Mouse (Mus musculus) urinary bladder, postnatal 0 days (tissue): ENCODE measurements around the gene Ogdhl. TPM values are rescaled to one million over a fixed set of nuclear protein-coding genes. Genes with fewer than 3 reads are reported as not detected.

Source experiments
- polyA plus RNA-seq: library from polyadenylated mRNA; unstranded; fragments of >200 nt; fragmentation: Nextera tagmentation; extraction: Ambion mirVana; gene quantifications from 2 replicates; pipeline ENCODE4 v1.2.1, GENCODE M21; 2015

The Ogdhl gene
- polyA plus RNA-seq, result 0.73 and 0.76 TPM in 2 replicates

GRCm38 (mm10) chr14:32321732-32322685, at the start of gene Ogdhl:
Gene Ogdhl (plus strand): TSS chr14:32322019.

GRCm38 (mm10) chr14:32388196-32388595, 66.4 kb downstream of the Ogdhl start, which contains the start of gene 1700024G13Rik:
Gene 1700024G13Rik (minus strand): TSS chr14:32388391.

Other genes with a start within 250 kb of the Ogdhl start
- gene Oxnad1, start 236.6 kb upstream of the Ogdhl start, polyA plus RNA-seq, result 15.4 and 20.1 TPM in 2 replicates
- 78.2 and 83.4 TPM in 2 replicates for gene Dph3, start 236.3 kb upstream of the Ogdhl start, polyA plus RNA-seq
- not detected in 2 replicates for gene Msmb, start 180.0 kb upstream of the Ogdhl start, polyA plus RNA-seq
- 119 and 121 TPM in 2 replicates for gene Ncoa4, start 162.2 kb upstream of the Ogdhl start, polyA plus RNA-seq
- gene Timm23, start 120.1 kb upstream of the Ogdhl start, polyA plus RNA-seq, result 191 and 204 TPM in 2 replicates
- 16.8 and 19.2 TPM in 2 replicates for gene Parg, start 120.1 kb upstream of the Ogdhl start, polyA plus RNA-seq
- gene 1700024G13Rik, start 66.4 kb downstream of the Ogdhl start, polyA plus RNA-seq, result not detected in 2 replicates
- gene Slc18a3, start 142.8 kb downstream of the Ogdhl start, polyA plus RNA-seq, result 0.15 and 0.17 TPM in 2 replicates
- not detected in 2 replicates for gene Chat, start 144.0 kb downstream of the Ogdhl start, polyA plus RNA-seq
- gene Ercc6, start 191.5 kb downstream of the Ogdhl start, polyA plus RNA-seq, result 6.3 and 8.3 TPM in 2 replicates